17 mouse cellular contexts compared by ENCODE assay signal in the genomic region with DNA sequence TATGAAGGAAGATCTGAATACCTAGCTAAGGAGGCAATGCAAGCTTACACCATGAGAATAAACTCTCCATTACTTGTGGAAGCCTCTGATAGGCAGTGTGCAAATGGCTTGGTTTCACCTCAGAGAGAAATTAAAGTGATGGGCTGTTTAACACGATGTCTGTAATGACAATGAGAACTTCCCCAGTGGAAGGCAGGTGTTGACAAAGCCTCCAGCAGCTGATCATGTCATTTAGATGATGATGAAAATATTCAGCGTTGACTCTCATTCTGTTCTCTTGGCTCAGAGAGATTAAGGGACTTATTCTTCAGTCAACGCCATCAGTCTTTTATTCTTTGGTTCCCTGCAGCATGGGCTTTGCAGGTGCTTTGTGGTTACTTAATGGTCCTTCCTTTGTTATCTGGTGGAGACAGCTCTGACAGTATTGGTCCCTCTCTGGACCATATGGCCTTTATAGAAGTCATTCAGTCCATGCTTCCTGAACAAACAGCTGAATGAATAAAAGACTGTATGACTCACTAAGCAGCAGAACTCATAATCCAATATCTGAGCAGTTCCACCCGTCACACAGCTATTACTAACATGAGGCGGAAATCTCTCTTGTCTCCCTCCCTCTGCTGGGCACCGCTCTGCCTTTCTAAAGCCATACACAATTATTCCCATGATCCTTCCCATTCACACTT.
DNase-seq lines count a peak whose midpoint lies in the region; ATAC-seq and TF ChIP-seq lines count a peak whose summit lies in the region.
"Had no signal": no experiment of that assay in that cellular context is flagged by ENCODE, and none has a peak within 500 bp of the region (broad histone marks: within the 10 kb centered on the region; RNA-seq: fewer than 3 reads in every experiment).

No protein-coding gene starts in this region.

- TF ChIP-seq CTCF in heart, postnatal 0 days (IDR thresholded peaks at IDR 0.05; ENCODE audit: low read depth), result no peak
- no peak for TF ChIP-seq CTCF in cerebellum, adult 2 months (IDR thresholded peaks at IDR 0.05; ENCODE audit: borderline replicate concordance, insufficient read depth, low read depth, low read length)

- no peak overlapping the region for H3K4me3 ChIP-seq in heart, postnatal 0 days (ENCODE audit: low read depth, low read length)
- no peak overlapping the region for H3K4me3 ChIP-seq in neural tube, embryonic 14.5 days (ENCODE audit: low read depth, low read length)
- no peak overlapping the region for H3K4me3 ChIP-seq in neural tube, embryonic 15.5 days (replicated peaks)
- H3K4me3 ChIP-seq in cerebellum, adult 2 months (replicated peaks; ENCODE audit: insufficient read depth, low read depth, low read length), result no peak overlapping the region
- H3K4me3 ChIP-seq: gastrocnemius, adult 2 months; kidney, embryonic 15.5 days; limb, embryonic 15.5 days had no signal

- WGBS in heart, postnatal 0 days, result 54% methylated on average over 6 of the region's 6 CpGs
- 50% methylated on average over 6 of the region's 6 CpGs for WGBS in neural tube, embryonic 14.5 days
- 45% methylated on average over 6 of the region's 6 CpGs for WGBS in neural tube, embryonic 15.5 days
- WGBS in cerebellum, adult 2 months, result 71% methylated on average over 6 of the region's 6 CpGs

- H3K9me3 ChIP-seq in heart, postnatal 0 days (replicated peaks; ENCODE audit: control insufficient read depth, low read length), result no peaks in the 10 kb centered on the region
- H3K9me3 ChIP-seq in neural tube, embryonic 14.5 days (ENCODE audit: control insufficient read depth, low read length), result no peaks in the 10 kb centered on the region
- H3K9me3 ChIP-seq in neural tube, embryonic 15.5 days (replicated peaks), result no peaks in the 10 kb centered on the region
- H3K9me3 ChIP-seq: kidney, embryonic 15.5 days; limb, embryonic 15.5 days had no signal

- no peak for TF ChIP-seq POLR2A in cerebellum, adult 2 months (IDR thresholded peaks at IDR 0.05; ENCODE audit: borderline replicate concordance, insufficient read depth, low read length)

- H3K9ac ChIP-seq in heart, postnatal 0 days (replicated peaks; ENCODE audit: low read depth, low read length), result no peak overlapping the region
- H3K9ac ChIP-seq in neural tube, embryonic 14.5 days (replicated peaks; ENCODE audit: low read depth, low read length), result no peak overlapping the region
- no peak overlapping the region for H3K9ac ChIP-seq in neural tube, embryonic 15.5 days (replicated peaks)
- H3K9ac ChIP-seq: kidney, embryonic 15.5 days; limb, embryonic 15.5 days; liver, postnatal 0 days had no signal

- peak overlapping the region; percentile 38 for H3K27ac ChIP-seq in heart, postnatal 0 days (ENCODE audit: low read depth)
- H3K27ac ChIP-seq in neural tube, embryonic 14.5 days (ENCODE audit: low read depth, low read length), result no peak overlapping the region
- H3K27ac ChIP-seq in neural tube, embryonic 15.5 days (replicated peaks), result no peak overlapping the region
- H3K27ac ChIP-seq in cerebellum, adult 2 months (ENCODE audit: insufficient read depth, low read length), result no peak overlapping the region
- H3K27ac ChIP-seq: gastrocnemius, adult 2 months; kidney, embryonic 15.5 days; limb, embryonic 15.5 days had no signal

- no peaks in the 10 kb centered on the region for H3K27me3 ChIP-seq in heart, postnatal 0 days (ENCODE audit: control insufficient read depth, insufficient read depth, low read length)
- no peaks in the 10 kb centered on the region for H3K27me3 ChIP-seq in neural tube, embryonic 14.5 days (ENCODE audit: control insufficient read depth, insufficient read depth, low read length)
- H3K27me3 ChIP-seq in neural tube, embryonic 15.5 days (replicated peaks), result no peaks in the 10 kb centered on the region
- no peaks in the 10 kb centered on the region for H3K27me3 ChIP-seq in cerebellum, adult 2 months (ENCODE audit: control insufficient read depth, insufficient read depth, low read length)
- H3K27me3 ChIP-seq: CH12.LX; kidney, embryonic 15.5 days; limb, embryonic 15.5 days had no signal

- H3K36me3 ChIP-seq in heart, postnatal 0 days (replicated peaks; ENCODE audit: control insufficient read depth, insufficient read depth, low read length), result no peaks in the 10 kb centered on the region
- no peaks in the 10 kb centered on the region for H3K36me3 ChIP-seq in neural tube, embryonic 14.5 days (ENCODE audit: control insufficient read depth, insufficient read depth, low read length)
- H3K36me3 ChIP-seq in neural tube, embryonic 15.5 days, result no peaks in the 10 kb centered on the region
- H3K36me3 ChIP-seq: kidney, embryonic 15.5 days; limb, embryonic 15.5 days had no signal

- no peak for TF ChIP-seq EP300 in heart, postnatal 0 days (IDR thresholded peaks at IDR 0.05; ENCODE audit: low read depth)

- no peak for DNase-seq in heart, postnatal 0 days (ENCODE audit: low spot score)
- DNase-seq in heart, adult 11 months, result no peak
- no peak for DNase-seq in cerebellum, postnatal 4 days (ENCODE audit: low spot score in 2 of 2)
- no peak for DNase-seq in cerebellum, adult 2 months
- DNase-seq: cerebellum, postnatal 14 days; gastrocnemius, adult 2 months; liver, postnatal 0 days; lung, postnatal 36 days; thymus, adult 18-20 months had no signal

- H3K4me2 ChIP-seq in heart, postnatal 0 days (ENCODE audit: low read depth, low read length), result no peak overlapping the region
- H3K4me2 ChIP-seq in neural tube, embryonic 14.5 days (ENCODE audit: low read depth, low read length), result no peak overlapping the region
- no peak overlapping the region for H3K4me2 ChIP-seq in neural tube, embryonic 15.5 days
- H3K4me2 ChIP-seq: kidney, embryonic 15.5 days; limb, embryonic 15.5 days had no signal

- no peak for ATAC-seq in heart, postnatal 0 days (ENCODE audit: insufficient read depth, low read depth)
- ATAC-seq in neural tube, embryonic 14.5 days (ENCODE audit: low read depth), result peak; percentile 51
- no peak for ATAC-seq in neural tube, embryonic 15.5 days (ENCODE audit: low FRiP score)
- peak; percentile 92 for ATAC-seq in megakaryocyte-erythroid progenitor cell, adult 5-6 weeks (replicated peaks; ENCODE audit: low FRiP score, low TSS enrichment, poor library complexity, severe bottlenecking)
- ATAC-seq: inflammation-experienced regulatory T-cells, adult 6 months; liver, postnatal 0 days; Patski had no signal

- H3K4me1 ChIP-seq in heart, postnatal 0 days (ENCODE audit: control insufficient read depth, insufficient read depth), result peaks cover 30% of the 10 kb centered on the region
- H3K4me1 ChIP-seq in neural tube, embryonic 14.5 days (ENCODE audit: control insufficient read depth, insufficient read depth, low read length), result no peaks in the 10 kb centered on the region
- H3K4me1 ChIP-seq in neural tube, embryonic 15.5 days, result no peaks in the 10 kb centered on the region
- no peaks in the 10 kb centered on the region; the same call in 1 of the 2 replicates for H3K4me1 ChIP-seq in cerebellum, adult 2 months (ENCODE audit: control insufficient read depth, insufficient read depth, low read length)
- H3K4me1 ChIP-seq: limb, embryonic 15.5 days had no signal

Comparison
In these comparisons a context has a peak if more than half of its experiments do, and no peak if none do; other contexts are left out.
1. ATAC-seq: peak in neural tube, embryonic 14.5 days (single experiment) and megakaryocyte-erythroid progenitor cell, adult 5-6 weeks (single experiment); none in heart, postnatal 0 days (single experiment) and neural tube, embryonic 15.5 days (single experiment).